Mouse (Mus musculus) urinary bladder, postnatal 36 days (tissue): ENCODE data around the gene Ndufa11.

Experiments used
- DNase-seq, 2 experiments: peaks; one replicate each; pipeline ENCODE4 v3.0.0; 2022; ENCODE audit warnings: low spot score in 2 of 2, mixed read lengths in 1 of 2

Gene Ndufa11

DNA sequence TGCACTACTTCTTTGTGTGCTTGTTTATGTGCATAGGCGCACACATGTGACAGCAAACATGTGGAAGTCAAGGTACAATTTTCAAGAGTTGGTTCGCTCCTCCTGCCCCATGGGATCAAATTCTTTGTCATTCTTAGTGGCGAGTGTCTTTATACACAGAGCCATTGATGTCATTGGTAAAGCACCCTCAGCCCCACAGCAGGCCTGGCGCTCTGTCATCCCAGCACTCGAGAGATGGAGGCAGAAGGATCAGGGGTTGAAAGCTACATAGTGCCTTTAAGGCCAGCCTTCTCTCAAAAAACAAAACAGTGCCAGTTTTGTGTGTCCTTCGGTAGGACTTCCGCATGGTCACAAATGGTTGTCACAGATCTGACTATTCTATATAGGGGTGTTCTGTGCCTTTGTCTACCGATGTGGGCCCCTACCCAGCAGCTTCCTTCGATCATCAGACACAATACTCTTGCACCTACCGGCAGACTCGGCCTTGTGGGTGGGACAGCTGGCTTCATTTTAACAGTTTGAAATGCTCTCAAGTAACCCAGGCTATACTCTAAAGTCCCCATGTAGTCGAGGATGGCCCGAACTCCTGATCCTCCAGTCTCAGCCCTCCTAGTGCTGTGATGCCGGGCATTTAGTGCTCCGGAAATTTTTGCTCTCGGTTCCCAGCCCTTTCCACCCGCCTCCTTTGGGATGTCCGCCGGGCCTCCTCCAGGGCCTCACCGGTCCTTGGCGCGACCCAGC is 1.5 kb upstream of the Ndufa11 start:
- DNase-seq, result no peak

DNA sequence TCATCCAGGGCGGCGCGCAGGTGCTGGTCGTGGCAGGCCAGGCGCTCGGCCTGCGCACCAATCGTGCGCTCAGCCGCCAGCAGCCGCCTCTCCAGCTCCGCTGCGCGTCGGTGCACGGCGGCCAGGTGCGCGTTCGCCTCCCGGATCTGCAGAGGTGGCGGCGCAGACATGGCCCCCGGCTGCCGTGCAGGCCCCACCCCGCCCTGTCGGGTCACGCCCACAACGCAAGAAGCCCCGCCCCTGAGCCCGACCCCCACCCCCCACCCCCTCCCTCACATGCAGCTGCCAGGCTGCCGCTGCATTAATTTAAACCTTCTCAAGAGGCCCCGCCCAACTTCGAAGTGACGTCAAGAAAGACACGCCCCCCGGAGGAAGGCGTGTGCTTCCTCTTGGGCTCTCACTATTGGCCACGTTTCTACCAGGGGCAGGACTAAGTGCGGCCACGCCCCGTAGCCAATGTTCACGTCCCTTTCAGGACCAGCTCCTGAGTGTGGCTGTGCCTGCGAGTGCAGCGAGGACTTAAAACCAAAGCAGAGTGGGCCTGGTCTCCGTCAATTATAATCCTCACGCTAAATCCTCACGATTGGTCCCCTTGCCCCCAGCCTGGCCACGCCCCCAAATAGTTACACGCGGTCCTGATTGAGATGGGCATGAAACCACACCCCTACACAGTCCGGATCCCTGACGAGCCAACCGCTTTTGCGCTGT is 758 bp upstream of the Ndufa11 start:
- peak; percentile 97 to 98 for DNase-seq

DNA sequence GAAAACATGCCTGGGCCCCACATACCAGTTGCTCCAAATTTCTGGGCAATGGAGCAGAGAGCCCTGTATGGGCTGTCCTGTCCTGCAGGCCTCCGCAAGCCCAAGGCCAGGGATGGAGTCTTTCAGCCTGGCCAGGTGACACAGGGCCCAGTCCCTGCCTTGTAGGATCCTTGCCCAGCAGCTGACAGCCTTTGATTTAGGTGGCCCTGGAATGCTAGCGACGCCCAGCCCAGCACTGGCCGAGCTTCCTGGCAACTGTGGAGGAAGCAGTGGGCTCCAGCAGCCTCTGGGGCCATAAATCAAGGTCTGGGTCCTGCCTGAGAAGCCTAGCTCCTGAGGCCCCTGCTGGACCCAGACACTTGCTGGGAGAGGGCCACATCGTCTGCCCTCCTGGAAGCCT is 4.9 kb downstream of the Ndufa11 start:
- DNase-seq, result no peak

DNA sequence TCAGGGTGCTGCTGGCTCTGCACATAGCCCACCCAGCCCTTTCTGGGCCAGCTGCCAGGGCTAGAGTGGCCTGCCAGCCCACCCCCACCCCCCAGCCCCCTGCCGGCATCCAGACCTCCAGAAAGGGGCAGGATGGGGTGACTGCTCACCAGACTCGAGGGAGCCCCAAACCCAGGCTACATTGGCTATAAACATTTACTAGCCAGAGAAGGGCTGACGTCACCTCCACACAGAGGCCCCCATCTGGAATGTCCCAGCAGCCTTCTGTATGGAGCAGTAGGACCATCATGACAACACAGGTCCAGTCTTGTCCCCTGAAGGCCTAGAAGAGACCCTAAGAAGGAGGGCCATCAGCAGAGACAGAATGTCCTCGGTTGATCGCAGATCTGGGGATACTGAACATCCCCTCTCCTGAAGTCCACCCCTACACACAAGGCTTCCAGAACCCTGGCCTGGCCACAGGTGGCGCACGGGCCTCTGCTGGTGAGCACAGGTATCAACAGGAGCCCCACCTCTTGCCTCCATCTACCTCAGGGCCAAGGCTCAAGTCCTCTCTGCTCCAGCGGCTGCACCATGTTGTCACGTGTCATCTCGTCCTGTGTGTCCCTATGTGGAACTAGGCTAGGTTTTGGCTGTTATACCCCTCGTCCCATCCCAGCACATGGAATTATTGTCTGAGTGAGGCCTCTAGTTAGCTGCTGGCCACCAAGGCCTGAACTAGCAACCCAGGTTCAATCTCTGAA is 6.0 kb downstream of the Ndufa11 start:
- DNase-seq, result no peak

DNA sequence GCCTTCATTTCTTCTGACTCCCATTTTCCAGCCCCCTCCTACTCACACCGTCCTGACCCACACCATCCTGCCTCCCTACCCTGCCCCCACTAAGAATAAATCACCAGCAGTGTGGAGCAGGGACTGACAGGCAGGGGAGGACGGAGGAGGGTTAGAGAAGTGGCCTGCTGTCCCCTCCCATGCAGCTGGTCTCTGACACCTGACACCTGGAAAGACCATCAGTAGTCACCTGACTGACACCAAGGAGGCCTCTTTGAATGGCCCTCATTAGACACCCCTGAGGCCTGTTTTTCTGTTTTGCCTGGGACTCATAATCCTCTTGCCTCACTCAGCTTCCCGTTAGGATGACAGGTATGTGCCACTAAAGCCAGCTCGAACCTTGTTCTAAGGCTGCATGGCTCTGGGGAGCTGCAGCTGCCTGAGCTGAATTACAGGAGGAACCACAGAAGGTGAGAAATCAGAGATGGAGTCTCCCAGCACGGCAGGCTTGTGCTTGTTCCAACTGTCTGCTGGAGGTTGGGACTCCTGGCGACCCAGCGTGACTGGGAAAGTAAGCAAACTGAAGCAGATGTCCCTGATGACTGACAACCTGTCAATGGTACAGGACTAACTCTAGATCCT is 9.6 kb downstream of the Ndufa11 start:
- no peak for DNase-seq

DNA sequence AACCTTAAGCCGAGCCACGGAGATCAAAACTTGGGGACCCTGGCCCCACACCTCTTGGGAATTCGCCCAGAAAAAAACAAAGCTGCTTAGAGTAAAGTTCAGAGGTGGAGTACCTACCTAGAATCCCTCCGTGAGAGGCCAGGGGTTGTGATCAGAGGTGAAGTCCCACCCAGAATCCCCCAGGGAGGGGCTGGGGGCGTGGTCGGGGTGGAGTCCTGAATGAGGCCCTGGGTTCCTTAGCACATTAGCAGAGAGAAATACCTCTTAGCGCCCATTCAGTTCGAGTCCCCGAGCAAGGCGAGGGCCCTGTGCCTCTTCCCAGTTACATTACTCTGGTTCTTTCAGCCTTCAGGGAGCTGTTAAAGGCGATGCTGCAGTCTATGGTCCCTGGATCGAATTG is 10.1 kb downstream of the Ndufa11 start:
- DNase-seq, result no peak

DNA sequence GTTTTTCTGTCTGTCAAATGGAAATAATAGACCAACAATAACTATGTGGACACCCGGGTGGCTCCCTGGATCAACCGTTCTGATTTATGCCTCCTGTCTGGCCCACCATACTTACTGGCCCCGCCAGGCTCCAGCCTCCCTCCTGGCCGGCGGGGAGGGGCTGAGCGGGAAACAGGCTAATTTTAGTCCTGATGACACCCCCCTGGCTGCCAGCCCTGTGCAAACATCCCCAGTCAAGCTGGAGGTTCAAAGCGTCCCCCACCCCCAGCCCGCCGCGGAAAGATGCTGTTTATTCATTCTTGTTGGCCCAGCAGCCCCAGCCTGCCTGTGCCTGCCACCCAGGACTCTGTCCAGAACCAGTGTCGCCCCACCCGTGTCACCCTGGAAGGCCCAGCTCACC is 10.6 kb downstream of the Ndufa11 start:
- DNase-seq, result peak; percentile 28 to 34

DNA sequence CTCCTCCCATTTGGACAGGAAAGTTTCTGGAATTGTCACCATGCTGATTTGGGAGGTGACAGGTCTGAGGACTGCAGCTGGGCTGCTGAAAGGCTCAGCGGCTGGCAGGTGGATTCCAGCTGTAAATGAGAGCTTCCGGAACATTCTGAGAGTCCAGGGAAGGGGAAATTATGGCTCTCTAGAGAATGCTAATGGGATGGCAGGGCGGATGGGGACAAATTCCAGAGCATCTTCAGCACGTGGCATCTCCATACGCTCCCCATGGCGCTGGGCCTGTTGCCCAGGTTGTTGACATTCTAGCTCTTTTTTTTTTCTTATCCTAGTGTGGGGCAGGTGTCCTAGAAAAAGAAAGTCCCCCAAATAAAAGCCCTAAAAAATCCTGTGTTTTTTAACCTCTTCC is 11.6 kb downstream of the Ndufa11 start:
- no peak for DNase-seq

DNA sequence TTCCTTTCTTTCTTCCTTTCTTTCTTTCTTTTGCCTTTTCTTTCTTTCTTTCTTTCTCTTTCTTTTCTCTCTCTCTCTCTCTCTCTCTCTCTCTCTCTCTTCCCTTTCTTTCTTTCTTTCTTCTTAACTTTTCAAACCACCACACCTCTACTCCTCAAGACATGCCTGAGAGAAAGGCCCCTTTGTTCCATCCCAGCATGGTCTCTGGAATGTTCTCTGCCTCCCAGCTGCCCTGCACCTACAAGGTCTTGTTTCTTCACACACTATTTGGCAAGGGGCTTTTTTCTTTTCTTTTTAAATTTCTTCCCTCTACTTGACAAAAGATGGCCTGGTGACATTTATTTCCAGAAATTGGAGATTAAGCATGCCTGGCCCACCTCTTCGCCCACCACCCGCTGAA is 12.1 kb downstream of the Ndufa11 start:
- DNase-seq, result no peak

DNA sequence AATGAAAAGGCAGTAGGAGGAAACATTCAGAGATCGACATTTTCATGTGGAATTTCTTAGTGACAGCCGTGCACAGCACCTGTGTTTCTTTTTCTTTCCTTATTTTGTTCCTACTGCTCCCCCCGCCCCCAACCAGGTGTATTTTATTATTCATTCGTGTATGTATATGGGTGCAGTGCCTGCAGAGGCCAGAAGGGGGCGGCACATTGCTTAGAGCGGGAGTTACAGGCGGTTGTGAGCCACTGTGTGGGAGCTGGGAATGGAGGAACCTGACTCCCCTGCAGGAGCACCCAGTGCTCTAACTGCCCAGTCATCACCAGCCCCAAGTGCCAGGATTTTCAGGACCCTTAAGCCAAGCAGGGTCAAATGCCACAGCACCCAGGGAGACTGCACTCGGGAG is 19.0 kb downstream of the Ndufa11 start:
- DNase-seq, result no peak

DNA sequence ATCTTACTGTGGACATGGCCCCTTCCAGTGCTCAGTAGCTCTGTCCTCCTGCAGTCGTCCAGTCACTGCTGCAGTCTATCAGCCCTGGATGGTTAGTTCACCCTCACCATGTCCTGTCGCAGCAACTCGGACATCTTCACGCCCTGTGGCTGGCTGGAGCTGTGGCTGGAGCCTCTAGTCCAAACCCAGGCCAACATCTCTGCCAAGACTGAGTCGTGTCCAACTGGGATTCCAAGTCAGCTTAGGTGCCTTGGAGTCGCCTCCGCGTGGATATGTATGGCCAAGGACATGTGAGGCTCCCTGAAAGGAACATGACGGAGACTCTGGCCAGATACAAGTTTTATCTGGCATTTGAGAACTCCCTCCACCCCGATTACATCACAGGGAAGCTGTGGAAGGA is 20.7 kb downstream of the Ndufa11 start:
- no peak for DNase-seq

DNA sequence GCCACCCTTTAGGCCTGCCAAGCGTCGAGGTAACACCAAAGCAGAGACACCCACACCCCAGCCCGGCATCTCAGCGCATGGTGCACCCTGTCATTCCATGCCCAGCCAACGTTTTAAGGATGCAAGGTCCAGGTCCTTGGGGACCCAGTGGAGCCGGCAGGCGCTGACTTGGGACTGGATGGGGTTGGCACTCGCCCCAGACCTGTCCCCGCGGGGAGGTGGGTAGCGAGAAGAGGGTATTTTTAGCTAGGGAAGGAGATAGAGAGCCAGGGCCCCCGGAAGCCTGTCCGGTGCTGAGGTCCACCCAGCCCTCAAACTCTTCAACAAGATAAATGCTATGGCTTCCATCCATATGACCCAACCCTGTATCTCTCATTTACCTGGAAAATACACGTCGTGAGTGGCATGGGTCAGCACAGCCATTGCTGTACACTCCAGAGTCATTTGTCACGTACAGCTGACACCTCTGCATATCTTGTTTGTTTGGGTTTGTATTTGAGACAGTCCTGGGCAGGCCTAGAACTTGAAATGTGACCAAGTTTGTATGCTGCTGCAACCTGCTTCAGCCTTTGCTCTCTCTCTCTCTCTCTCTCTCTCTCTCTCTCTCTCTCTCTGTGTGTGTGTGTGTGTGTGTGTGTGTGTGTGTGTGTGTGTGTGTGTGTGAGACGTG is 22.7 kb downstream of the Ndufa11 start:
- DNase-seq, result no peak

DNA sequence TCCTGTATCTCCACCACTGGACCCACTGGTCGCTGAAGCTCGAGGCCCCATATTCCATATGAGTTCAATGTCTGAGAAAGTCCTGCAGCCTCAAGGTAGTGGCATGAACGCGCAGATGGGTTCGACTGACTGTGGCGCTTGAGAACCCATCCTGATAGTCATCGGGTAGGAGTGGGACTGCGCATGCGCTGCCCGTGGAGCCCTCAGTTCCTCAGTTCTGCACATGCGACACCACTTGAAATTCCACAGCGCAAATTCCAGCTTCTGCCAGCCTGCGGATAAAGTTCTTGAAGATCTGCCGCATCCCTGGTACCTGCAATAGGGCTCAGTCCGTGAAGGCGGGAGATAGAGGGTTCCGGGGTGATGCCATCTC is 23.2 kb downstream of the Ndufa11 start:
- DNase-seq, result no peak

DNA sequence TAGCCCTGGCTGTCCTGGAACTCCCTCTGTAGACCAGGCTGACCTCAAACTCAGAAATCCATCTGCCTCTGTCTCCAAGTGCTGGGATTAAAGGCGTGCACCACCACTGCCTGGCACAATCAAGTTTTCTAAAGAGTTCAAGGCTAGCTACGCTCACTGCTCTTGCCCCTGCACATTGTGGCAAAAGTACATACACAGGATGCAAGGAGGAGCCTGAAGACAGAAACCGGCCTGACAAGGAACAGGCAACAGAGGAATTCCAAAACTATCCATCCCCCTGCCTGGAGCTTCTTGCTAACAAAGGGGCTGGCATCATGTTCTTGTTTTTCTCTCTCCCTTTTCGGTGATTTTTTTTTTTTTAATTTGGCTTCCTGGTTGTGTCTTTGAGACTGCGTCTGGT is 26.6 kb downstream of the Ndufa11 start:
- DNase-seq, result no peak

DNA sequence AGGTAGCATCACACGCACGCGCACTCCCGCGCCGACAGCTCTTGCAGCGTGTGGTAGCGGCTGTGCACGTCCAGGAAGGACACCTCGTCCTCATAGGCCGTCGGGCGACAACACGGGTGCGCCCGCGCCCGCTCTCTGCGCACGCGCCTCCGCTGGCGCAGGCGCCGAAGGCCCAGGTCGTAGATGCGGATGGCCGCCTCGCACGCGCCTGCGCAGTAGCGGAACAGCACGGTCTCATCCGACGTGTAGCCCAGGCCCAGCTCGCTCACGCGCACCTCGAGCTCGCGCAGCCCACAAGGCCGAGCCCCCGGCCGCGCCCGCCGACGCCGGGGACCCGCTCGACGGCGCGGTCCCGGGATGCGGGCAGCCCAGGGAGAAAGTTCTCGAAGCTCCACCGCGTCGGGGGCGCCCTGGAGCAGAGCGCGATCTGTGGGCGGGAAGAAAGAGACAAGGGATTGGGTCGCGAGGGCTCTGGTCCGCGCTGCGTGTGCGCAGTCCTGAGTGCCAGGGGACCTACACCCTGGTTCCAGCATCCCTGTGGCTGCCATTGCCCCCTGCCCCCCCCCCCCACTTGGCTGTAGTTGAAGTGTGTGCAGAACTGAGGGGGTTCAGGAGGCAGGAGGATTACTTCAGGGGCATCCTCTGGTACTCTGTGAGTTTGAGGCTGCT is 34.0 kb downstream of the Ndufa11 start:
- DNase-seq, result peak in 1 of 2 experiments; percentile 33

DNA sequence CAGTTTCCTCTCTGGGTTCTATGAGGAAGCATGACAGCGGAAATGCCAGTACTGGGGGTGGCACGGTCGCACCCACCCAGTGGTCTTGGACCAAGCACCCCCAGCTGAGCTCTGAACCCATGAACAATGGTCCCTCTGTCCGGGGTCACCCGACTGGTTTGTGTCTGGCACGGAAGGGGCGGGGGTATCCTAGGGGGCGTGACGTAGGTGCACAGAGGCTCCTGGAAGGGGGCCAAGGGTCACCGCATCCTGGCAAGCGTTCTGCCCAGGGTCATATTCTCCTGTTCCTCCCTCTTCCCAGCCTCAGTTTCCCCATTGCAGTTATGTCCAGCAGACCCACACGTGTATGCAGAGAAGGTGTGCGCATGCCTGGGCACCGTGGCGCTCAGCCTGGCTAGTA is 35.9 kb downstream of the Ndufa11 start:
- DNase-seq, result no peak

DNA sequence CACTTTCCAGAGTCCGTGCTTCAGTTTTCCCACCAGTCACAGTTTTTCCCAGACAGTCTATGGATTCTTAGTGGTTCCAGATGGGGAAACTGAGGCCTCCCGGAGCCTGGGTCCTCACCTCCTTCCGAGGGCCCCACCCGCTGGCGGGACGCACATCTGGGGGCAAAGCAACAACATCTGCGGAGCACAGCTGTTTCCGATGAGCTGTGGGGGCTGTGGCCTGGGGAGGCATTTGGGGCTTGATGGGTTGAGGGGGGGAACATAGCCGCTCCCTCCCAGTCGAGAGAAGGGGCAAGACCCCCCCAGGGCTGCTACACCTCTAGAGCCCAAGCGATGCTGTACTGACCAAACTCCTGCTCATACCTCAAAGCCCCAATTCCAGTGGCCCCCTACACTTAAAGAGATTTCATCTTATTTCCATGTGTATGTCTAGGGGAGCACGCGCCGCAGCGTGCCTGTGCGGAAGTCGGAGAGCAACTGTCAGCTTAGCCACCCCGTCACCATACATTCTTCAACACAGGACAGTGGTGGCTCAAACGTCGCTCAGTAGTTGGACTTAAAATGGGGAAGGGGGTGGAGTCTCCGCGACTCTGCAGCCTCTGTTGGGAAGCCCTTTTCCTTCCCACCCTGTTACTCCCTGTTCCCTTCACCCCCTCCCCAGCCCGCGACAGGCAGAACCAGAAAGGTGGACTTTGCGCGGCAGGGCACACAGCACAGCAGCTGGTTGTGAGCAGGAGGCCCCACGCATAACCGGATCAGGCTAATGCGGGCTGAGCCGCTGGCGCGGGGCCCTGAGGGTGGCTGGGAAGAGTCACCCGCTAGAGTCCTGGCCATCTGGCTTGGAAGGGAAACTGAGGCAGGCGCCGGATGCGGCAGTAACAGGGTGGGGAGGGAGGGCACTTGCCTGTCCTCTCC is 37.0 kb downstream of the Ndufa11 start:
- no peak for DNase-seq

DNA sequence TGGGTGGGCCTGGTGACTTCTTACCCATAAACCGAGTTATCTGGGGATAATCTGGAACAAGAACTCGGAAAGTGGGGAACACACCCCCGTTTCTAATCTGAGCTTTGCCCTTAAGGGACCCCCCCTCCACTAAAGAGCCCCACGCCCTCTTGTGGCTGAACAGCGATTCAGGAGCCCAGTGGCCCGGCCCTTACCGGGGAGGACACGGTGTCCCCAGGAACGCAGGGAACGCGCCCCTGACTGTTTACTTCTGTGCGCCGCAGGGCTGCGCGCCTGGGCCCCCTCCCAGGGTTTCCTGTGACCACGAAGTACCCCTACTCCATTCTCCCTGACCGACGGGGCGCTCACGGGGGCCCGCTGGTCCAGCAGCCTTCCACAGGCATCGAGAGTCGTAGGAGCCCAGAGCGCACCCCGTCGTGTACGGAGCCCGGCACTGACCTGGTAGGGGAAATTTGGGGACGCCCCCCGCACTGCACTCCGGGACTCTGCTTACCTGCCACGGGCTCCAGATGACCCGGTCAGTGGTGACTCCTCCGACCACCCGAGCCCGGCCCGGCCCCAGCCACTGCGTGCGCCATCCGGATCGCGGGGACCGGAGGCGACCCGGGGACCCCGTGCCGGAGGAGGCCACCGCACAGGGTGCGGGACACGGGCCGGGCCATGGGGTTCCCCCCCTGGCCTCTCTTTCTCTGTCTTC is 39.3 kb downstream of the Ndufa11 start:
- DNase-seq, result no peak

DNA sequence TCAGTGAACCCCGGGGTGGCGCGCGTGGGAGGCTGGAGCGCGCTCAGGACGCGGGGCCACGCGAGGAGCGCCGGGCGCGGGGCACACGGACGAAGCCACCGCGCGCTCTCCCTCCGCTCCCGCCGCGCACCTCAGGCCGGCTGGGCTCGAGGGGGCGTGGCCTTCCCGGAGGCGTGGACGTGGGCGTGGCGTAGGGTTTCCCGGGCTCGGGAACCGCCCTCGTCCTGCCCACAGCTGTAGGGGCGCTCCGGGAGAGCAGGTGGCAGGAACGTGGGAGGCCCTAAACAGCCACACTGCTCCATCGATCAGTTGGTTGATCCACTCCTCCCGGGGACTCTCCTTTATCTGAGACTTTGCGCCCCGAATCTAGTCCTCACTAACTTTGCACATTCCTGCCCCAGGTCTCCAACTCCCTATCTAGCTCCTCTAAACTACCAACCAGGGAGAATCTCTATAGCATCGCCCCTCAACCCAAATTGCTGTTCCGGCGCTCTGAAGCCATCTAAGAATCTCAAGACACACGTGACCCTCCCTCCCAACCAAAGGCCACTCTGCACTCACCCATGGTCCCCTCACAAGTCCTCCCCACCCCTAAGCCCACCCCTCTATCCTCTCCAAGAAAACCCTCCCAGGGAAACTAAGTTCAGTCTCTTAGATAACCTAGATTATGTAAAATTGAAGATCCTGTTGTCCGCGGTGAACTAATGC is 40.0 kb downstream of the Ndufa11 start, which contains the start of gene Nrtn:
Gene Nrtn (minus strand): TSS at position 115 of the 708 bp plus-strand sequence.
- DNase-seq, result peak; percentile 90 to 92
